Mouse (Mus musculus) forebrain, embryonic 12.5 days (tissue): ENCODE measurements around the gene Cox19. TPM values are rescaled to one million over a fixed set of nuclear protein-coding genes. Genes with fewer than 3 reads are reported as not detected.
A peak's percentile ranks its signal among the peaks of the same experiment; 100 is the strongest.

ENCODE experiments used
- ATAC-seq: fragments of 200-750 bp; cut with Nextera tagmentation; 2 replicates; pipeline ENCODE4 v1.8.0; 2017; ENCODE audit warnings: moderate TSS enrichment; ENCODE audit not compliant: low FRiP score
- H3K27ac ChIP-seq: fragments of 300-500 bp; sonication (generic); 2 replicates; pipeline ENCODE4 v1.5.1; 2016; ENCODE audit warnings: mild to moderate bottlenecking
- H3K27me3 ChIP-seq: fragments of 300-500 bp; sonication (generic); 2 replicates; pipeline ENCODE4 v1.6.1; 2016; ENCODE audit warnings: mild to moderate bottlenecking
- H3K36me3 ChIP-seq: fragments of 300-500 bp; sonication (generic); replicated peaks from 2 replicates; pipeline ENCODE4 v1.6.1; 2016; ENCODE audit warnings: mild to moderate bottlenecking
- H3K4me1 ChIP-seq: fragments of 300-500 bp; sonication (generic); 2 replicates; pipeline ENCODE4 v1.6.1; 2016
- H3K4me2 ChIP-seq: fragments of 300-500 bp; sonication (generic); 2 replicates; pipeline ENCODE4 v1.6.1; 2016; ENCODE audit warnings: mild to moderate bottlenecking, moderate library complexity
- H3K4me3 ChIP-seq: fragments of 300-500 bp; sonication (generic); replicated peaks from 2 replicates; pipeline ENCODE4 v1.5.1; 2016; ENCODE audit warnings: mild to moderate bottlenecking
- H3K9ac ChIP-seq: fragments of 300-500 bp; sonication (generic); 2 replicates; pipeline ENCODE4 v1.6.1; 2016; ENCODE audit warnings: mild to moderate bottlenecking
- H3K9me3 ChIP-seq: fragments of 300-500 bp; sonication (generic); 2 replicates; pipeline ENCODE4 v1.6.1; 2016
- WGBS: fragments of 180-500 bp; shearing (Covaris S2); methylation state at CpG from one replicate; pipeline ENCODE4 v1.1.7; 2016; 5-methylcytosine and 5-hydroxymethylcytosine counted together
- polyA plus RNA-seq: library from polyadenylated mRNA; unstranded; fragments of >200 nt; fragmentation: Nextera tagmentation; extraction: Ambion mirVana; gene quantifications from 2 replicates; pipeline ENCODE4 v1.2.1, GENCODE M21; 2016

The Cox19 gene
- polyA plus RNA-seq, 1 experiment from 2014 or later: 117 TPM

DNA sequence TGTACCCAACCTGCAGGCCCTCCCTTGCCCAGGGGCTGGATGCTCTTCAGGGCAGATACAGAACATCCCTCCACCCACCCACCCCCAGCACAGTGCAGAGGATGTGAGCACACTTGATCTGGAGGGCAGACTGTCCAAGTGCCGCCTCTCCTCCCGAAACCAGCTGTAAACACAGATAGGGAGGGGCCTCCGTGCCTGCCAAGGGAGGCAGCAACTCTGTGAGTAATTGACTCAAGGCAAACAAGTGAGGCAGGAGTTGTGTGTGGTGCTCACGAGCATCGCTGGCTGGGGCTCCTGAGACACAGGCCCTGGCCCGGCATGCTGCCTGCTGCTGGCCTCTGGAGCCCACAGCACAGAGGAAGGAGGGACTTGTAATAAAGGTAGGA lies 38.5 kb upstream of the Cox19 start:
- ATAC-seq: no peak
- H3K27ac ChIP-seq: peak overlapping the region; percentile 50

DNA sequence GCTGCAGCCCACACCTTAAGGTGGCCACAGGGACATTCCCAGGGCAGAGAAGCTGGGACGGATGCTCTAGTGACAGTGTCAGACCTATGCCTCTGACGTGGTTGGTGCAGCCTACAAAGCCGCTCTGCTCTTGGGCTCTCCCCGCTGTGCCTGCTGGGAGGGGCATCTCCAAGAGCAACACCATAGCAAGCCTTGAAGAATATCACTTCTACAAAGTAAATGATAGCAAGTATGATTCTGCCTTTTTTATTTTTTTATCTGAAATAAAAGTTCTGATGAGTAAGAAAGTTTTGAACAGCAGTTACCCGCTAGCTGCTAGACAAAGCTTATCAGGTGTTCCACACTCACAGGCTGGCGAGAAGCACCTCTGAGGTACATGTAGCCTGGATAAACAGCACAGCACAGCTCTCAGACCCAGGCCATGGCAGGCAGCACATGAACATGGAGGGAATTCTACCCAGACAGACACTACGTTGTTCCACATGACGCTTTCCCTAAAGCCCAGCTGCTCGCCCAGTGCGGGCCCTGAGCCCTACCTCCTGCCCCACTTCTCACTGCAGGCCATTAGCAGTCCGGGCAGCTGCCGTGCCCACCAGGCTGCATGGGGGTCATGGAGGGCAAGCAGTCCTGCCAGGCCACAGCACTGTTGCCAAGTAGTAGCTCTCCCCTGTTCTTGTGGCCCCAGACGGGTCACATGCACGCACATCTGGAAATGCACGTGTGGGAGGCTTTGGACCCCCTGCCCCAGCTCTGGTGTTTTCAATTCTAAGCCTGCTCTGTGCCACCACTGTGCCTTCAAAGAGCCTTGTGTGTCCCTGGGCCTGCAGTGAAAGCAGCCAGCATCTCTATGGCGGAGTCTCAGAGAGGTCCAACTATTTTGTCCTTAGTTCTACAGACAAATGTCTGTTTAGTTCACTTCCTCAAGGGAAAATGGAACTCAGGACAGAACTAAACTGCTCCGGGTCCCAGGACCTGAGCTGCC lies 37.8 kb upstream of the Cox19 start:
- Histone ChIP-seq H3K36me3 (no peaks in the 10 kb centered on the region), H3K27me3 (no peaks in the 10 kb centered on the region), H3K9ac (0 out of 2 replicates have a peak overlapping the region, but pooled peaks have one; percentile 25), H3K4me2 (no peak overlapping the region), H3K9me3 (no peaks in the 10 kb centered on the region), H3K4me1 (peaks cover 7% of the 10 kb centered on the region; the same call in 1 of the 2 replicates), H3K4me3 (no peak overlapping the region), H3K27ac (peak overlapping the region; percentile 50; the same call in 1 of the 2 replicates)
- ATAC-seq: no peak
- WGBS: 82% methylated on average over 17 of the region's 17 CpGs

More for the DNA sequence above, 38.5 kb upstream of the Cox19 start:
- Histone ChIP-seq H3K4me1 (peaks cover 6% of the 10 kb centered on the region; the same call in 1 of the 2 replicates), H3K4me2 (no peak overlapping the region), H3K9ac (no peak overlapping the region), H3K36me3 (no peaks in the 10 kb centered on the region), H3K9me3 (no peaks in the 10 kb centered on the region), H3K4me3 (no peak overlapping the region), H3K27me3 (no peaks in the 10 kb centered on the region)
- 55% methylated on average over 6 of the region's 6 CpGs for WGBS

DNA sequence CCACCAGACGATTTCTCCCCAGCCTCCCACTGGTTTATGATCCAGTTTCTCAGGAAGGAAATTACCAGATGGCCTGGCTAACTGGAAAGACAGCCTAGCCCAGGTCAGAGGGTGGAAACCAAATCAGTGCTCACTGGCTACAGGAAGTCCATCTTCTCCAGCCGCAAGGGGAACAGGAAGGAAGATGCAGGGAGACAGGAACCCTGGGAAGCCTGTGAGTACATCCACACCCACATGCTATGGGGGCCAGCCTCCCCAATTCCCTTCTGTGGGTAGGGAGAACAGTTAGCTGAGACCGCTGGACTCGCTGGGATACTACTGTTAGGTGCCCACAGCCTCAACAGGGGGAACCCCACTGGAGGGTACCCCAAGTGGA lies 37.0 kb upstream of the Cox19 start:
- Histone ChIP-seq H3K9ac (no peak overlapping the region), H3K4me3 (no peak overlapping the region), H3K27ac (0 out of 2 replicates have a peak overlapping the region, but pooled peaks have one; percentile 25), H3K9me3 (no peaks in the 10 kb centered on the region), H3K4me2 (no peak overlapping the region), H3K27me3 (no peaks in the 10 kb centered on the region), H3K36me3 (no peaks in the 10 kb centered on the region), H3K4me1 (peaks cover 7% of the 10 kb centered on the region; the same call in 1 of the 2 replicates)
- 88% methylated on average over 4 of the region's 4 CpGs for WGBS
- no peak for ATAC-seq

DNA sequence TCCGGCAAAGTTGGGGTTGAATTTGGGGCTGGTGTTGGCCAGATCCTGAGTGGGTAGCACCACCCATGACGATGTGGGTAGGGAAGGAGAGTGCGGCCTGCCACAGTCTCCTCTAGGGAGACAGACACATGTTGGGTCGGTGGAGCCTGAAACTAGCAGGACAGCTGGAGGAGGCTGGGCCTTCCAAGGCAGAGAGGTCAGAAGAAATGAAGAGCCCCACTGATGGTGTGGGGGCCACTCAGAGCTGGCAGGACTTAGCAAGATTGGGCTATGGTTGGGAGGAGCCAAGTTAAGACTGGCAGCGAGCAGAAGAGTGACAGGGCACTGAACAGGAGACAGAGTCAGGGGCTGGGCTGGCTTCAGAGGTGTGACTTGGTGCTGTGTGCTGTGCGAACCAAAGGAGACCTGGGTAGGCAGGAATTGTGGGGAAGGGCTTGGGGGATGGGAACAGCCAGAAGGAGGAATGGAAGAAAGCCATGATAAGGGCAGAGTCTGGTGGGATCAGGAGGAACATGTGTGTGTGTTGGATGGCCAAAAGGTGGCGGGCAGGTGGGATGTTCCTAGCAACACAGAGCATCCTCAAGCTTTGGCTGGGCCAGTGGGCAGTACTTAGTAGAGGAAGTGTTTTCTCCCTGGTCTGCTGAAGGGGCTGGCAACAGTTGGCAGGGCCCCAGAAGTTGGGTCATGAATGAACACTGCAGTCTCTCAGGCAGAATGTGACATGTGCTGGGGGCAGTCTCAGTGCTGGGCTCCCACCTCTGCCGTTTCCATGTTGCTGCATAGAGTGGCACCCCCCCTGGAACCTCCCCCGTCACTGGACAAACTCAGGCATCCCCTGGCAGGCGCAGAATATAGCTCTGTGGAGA lies 36.3 kb upstream of the Cox19 start:
- ATAC-seq: no peak

DNA sequence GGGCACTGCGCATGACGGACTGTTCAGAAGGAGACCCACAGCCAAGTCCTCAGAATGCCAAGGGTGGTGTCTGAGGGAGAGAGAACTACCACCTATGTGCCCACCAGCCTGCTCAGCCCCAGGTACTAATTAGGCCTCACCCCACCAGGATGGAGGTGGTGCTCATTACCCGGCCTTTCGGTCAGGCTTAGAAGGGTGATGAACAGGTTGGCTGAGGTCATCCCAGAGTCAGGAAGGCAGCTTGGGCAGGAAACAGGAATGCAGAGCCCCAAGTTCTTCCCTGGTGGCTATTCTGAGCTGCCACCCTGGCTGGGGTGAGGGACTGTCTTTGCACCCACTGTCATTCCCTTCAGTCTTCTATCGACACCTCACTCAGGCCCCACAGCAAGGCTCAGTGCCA lies 34.8 kb upstream of the Cox19 start:
- ATAC-seq: no peak
- no peak overlapping the region for H3K9ac ChIP-seq
- H3K36me3 ChIP-seq: no peaks in the 10 kb centered on the region; the same call in 1 of the 2 replicates
- peaks cover 7% of the 10 kb centered on the region; the same call in 1 of the 2 replicates for H3K27me3 ChIP-seq
- peaks cover 9% of the 10 kb centered on the region for H3K4me1 ChIP-seq
- 91% methylated on average over 5 of the region's 5 CpGs for WGBS
- H3K27ac ChIP-seq: no peak overlapping the region
- no peak overlapping the region for H3K4me3 ChIP-seq
- H3K4me2 ChIP-seq: no peak overlapping the region
- no peaks in the 10 kb centered on the region for H3K9me3 ChIP-seq

More for the DNA sequence above, 36.3 kb upstream of the Cox19 start:
- Histone ChIP-seq H3K9ac (no peak overlapping the region), H3K4me2 (no peak overlapping the region), H3K27ac (no peak overlapping the region), H3K4me3 (no peak overlapping the region), H3K27me3 (no peaks in the 10 kb centered on the region), H3K36me3 (no peaks in the 10 kb centered on the region; the same call in 1 of the 2 replicates), H3K4me1 (peaks cover 7% of the 10 kb centered on the region), H3K9me3 (no peaks in the 10 kb centered on the region)
- WGBS: 84% methylated on average over 10 of the region's 10 CpGs

DNA sequence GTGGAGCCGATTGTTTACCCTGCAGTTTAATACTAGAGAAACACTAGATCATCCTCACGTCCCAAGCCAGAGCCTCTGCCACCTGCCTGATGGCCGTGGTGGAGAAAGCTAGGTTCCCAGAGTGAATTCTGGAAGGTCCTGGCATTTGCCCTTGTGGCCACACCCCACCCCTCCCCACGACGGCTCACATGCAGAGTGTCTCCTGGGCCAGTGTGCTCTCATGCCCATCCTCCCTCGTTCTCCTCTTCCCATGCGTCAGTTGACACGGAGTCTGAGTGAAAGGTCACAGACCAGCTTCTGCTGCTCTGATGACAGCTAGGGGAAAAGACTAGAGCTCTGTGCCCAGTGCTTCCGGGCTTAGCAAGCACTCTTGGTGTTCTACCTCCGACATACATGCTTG lies 33.3 kb upstream of the Cox19 start:
- Histone ChIP-seq H3K36me3 (no peaks in the 10 kb centered on the region; the same call in 1 of the 2 replicates), H3K9me3 (no peaks in the 10 kb centered on the region), H3K9ac (no peak overlapping the region), H3K27me3 (peaks cover 7% of the 10 kb centered on the region; the same call in 1 of the 2 replicates), H3K4me3 (no peak overlapping the region), H3K4me2 (no peak overlapping the region), H3K4me1 (peaks cover 15% of the 10 kb centered on the region), H3K27ac (no peak overlapping the region)
- no peak for ATAC-seq
- 86% methylated on average over 10 of the region's 10 CpGs for WGBS

DNA sequence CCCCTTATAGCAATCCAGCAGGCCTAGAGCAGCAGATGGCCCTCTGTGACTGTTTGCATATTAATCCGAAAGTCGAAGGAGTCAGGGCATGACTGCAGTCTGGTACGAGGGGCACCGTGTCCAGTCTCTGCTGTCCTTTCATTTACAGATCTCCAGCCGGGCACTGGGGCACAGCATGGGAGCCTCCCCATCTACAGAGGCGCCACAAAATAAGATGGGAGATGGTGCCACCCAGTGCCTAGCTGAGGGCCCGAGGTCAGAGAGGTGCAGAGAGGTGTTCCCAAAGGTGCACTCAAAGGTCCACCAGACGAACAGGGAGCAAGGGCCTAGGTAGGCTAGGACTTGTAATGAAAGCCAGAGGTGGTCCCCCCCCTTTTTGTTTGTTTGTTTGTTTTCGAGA lies 32.0 kb upstream of the Cox19 start:
- H3K4me1 ChIP-seq: peaks cover 17% of the 10 kb centered on the region
- H3K4me3 ChIP-seq: no peak overlapping the region
- no peak overlapping the region for H3K27ac ChIP-seq
- H3K9ac ChIP-seq: no peak overlapping the region
- H3K27me3 ChIP-seq: peaks cover 7% of the 10 kb centered on the region; the same call in 1 of the 2 replicates
- H3K36me3 ChIP-seq: no peaks in the 10 kb centered on the region; the same call in 1 of the 2 replicates
- H3K9me3 ChIP-seq: no peaks in the 10 kb centered on the region
- WGBS: 91% methylated on average over 9 of the region's 9 CpGs
- no peak overlapping the region for H3K4me2 ChIP-seq
- no peak for ATAC-seq

DNA sequence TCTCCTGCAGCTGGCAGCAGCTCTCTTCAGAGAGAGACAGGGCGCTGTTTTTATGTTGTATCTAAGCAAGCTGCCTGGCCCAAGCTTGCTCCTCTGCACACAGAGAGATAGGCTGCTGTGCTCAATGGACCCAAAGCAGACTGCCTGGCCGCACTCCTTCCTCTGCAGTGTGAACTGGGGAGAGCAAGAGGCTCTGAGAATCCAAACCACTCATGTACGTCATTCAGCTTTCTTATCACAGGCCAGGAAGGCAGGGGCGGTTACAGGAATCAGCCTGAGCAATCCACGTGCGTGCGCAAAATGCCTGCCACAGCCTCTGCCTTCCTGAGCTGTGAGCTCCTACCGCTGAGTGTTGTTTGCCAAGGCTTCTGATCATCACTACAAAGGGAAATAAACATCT lies 31.5 kb upstream of the Cox19 start:
- Histone ChIP-seq H3K9me3 (no peaks in the 10 kb centered on the region), H3K4me3 (no peak overlapping the region), H3K27ac (peak overlapping the region; percentile 42; the same call in 1 of the 2 replicates), H3K9ac (peak overlapping the region; percentile 12; the same call in 1 of the 2 replicates), H3K27me3 (peaks cover 7% of the 10 kb centered on the region; the same call in 1 of the 2 replicates), H3K4me2 (no peak overlapping the region), H3K4me1 (peaks cover 17% of the 10 kb centered on the region), H3K36me3 (no peaks in the 10 kb centered on the region; the same call in 1 of the 2 replicates)
- WGBS: 86% methylated on average over 8 of the region's 8 CpGs
- no peak for ATAC-seq

DNA sequence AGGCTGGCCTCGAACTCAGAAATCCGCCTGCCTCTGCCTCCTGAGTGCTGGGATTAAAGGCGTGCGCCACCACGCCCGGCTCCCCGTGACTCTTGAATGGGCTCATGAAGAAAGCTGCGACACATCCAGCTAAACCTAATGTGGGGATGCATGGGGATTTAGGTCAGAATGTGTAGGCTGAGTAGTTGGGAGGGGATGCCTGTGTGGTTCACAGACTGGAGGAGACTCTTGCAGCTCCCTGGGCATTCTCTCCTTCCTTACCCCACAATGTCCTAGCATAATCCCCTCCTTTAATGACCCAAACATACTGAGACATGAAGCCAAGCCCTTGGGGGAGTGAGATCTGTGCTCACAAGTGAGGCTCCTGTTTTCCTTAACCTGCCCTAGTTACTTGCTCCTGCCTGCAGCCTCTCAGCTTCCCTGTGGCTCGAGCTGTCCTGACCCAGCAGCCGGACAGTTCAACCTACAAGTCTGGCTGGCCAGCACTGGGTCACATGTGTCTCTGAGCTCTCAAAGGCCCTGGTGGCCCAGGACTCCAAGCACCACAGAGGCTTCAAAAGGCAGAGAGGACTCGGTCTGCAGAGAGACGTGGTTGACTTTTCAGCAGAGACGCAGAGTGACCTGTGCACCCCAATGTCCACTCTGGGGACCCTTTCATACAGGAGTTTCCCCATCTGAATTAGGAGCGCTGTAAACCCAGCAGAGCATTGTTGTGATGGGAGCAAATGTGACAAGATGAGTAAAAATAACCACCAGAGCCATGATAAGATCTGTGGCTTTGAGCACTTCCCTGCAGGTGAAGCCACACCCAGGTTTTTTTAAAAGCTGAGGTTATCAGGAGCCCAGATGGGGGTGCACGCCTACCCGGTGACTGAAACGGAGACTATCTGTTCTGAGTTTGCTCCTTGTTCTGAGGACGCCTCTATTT lies 30.6 kb upstream of the Cox19 start:
- Histone ChIP-seq H3K9ac (no peak overlapping the region), H3K4me1 (peaks cover 17% of the 10 kb centered on the region), H3K4me3 (no peak overlapping the region), H3K27me3 (peaks cover 7% of the 10 kb centered on the region; the same call in 1 of the 2 replicates), H3K4me2 (no peak overlapping the region), H3K27ac (peak overlapping the region; percentile 42; the same call in 1 of the 2 replicates), H3K36me3 (no peaks in the 10 kb centered on the region; the same call in 1 of the 2 replicates), H3K9me3 (no peaks in the 10 kb centered on the region)
- ATAC-seq: no peak
- 85% methylated on average over 18 of the region's 18 CpGs for WGBS

DNA sequence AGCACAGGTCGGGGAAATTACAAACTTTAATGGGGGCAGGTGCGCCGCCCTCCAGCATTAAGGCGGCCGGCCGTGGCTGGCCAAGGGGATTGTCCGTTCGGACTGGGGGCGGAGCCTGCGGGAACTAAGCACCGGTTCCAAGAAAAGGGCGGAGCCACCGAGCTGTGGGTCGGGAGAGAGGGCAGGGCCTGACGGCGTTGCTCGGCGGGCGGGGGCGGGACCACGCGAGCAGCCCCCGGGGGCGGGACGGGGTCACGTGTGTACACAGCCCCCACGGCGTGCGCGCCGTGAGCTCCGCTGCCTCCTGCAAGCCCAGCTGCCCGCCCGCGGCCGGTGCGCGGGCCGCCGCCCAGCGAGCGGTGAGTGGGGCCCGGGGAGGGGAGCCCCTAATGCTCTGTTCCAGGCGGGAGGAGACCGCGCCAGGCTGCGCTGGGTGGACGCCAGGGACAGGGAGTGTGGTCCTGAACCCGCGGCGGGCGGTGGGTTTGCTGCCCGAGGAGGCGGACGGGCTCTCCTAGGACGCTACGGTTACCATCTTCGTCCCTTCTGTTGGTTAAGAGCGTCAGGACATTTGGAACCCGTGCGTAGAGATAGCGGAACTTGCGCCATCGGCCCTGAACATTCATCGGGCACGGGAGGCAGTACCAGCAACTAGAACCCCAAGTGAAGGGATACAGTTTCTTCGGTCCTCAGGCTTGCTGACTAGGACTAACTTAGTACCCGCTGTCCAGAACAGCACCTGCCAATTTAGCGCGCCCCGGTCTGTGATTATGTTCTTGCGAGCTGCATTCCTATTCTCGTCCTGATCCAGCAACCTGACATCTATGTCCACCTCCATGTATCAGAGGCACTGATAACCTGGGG lies 29.4 kb upstream of the Cox19 start:
- ATAC-seq: peak; percentile 84
- peaks cover 17% of the 10 kb centered on the region for H3K4me1 ChIP-seq
- peak overlapping the region; percentile 92 for H3K4me2 ChIP-seq
- H3K36me3 ChIP-seq: no peaks in the 10 kb centered on the region; the same call in 1 of the 2 replicates
- no peaks in the 10 kb centered on the region for H3K9me3 ChIP-seq
- 2% methylated on average over 67 of the region's 73 CpGs for WGBS
- peak overlapping the region; percentile 63 for H3K4me3 ChIP-seq
- H3K9ac ChIP-seq: peak overlapping the region; percentile 69
- 0 out of 2 replicates have a peak overlapping the region, but pooled peaks have one; percentile 32 for H3K27ac ChIP-seq
- H3K27me3 ChIP-seq: peaks cover 7% of the 10 kb centered on the region; the same call in 1 of the 2 replicates
